Mouse (Mus musculus) hindbrain, postnatal 0 days (tissue): ENCODE results near the gene Vmn2r19. TPM values are rescaled to one million over a fixed set of nuclear protein-coding genes. Genes with fewer than 3 reads are reported as not detected.

Experiments
- ATAC-seq: fragments of 200-750 bp; cut with Nextera tagmentation; 2 replicates; pipeline ENCODE4 v1.8.0; 2017; ENCODE audit warnings: mild to moderate bottlenecking, moderate TSS enrichment, moderate library complexity
- DNase-seq: peaks from one replicate; pipeline ENCODE4 v3.0.0-alpha.2; 2015; ENCODE audit warnings: low spot score
- H3K27ac ChIP-seq: fragments of 300-500 bp; sonication (generic); 2 replicates; pipeline ENCODE4 v1.5.1; 2014; ENCODE audit warnings: mild to moderate bottlenecking
- H3K27me3 ChIP-seq: fragments of 300-500 bp; sonication (generic); 2 replicates; pipeline ENCODE4 v1.6.1; 2014; ENCODE audit warnings: low read length, mixed read lengths; ENCODE audit not compliant: insufficient read depth
- H3K36me3 ChIP-seq: fragments of 300-500 bp; sonication (generic); 2 replicates; pipeline ENCODE4 v1.6.1; 2014; ENCODE audit warnings: low read length, mixed read lengths; ENCODE audit not compliant: insufficient read depth
- H3K4me1 ChIP-seq: fragments of 300-500 bp; sonication (generic); 2 replicates; pipeline ENCODE4 v1.6.1; 2014; ENCODE audit warnings: antibody characterized with exemption, low read length, mixed read lengths; ENCODE audit not compliant: insufficient read depth
- H3K4me2 ChIP-seq: fragments of 300-500 bp; sonication (generic); 2 replicates; pipeline ENCODE4 v1.6.1; 2014; ENCODE audit warnings: low read depth, mild to moderate bottlenecking, low read length, moderate library complexity, mixed read lengths
- H3K4me3 ChIP-seq: fragments of 300-500 bp; sonication (generic); 2 replicates; pipeline ENCODE4 v1.5.1; 2014; ENCODE audit warnings: low read length
- H3K9ac ChIP-seq: fragments of 300-500 bp; sonication (generic); replicated peaks from 2 replicates; pipeline ENCODE4 v1.6.1; 2014; ENCODE audit warnings: mild to moderate bottlenecking, low read length, moderate library complexity, mixed read lengths
- H3K9me3 ChIP-seq: fragments of 300-500 bp; sonication (generic); 2 replicates; pipeline ENCODE4 v1.6.1; 2016; ENCODE audit warnings: low read length, mixed read lengths
- CTCF ChIP-seq: IDR thresholded peaks from 2 replicates; pipeline ENCODE4 v1.5.1; 2016; ENCODE audit warnings: antibody characterized with exemption, control low read depth, low read depth
- WGBS: fragments of 180-500 bp; shearing (Covaris S2); extraction: QIAGEN DNeasy Blood & Tissue Kit; methylation state at CpG from one replicate; pipeline ENCODE4 v1.1.7; 2014; 5-methylcytosine and 5-hydroxymethylcytosine counted together
- polyA plus RNA-seq: library from polyadenylated mRNA; unstranded; fragments of >200 nt; fragmentation: Nextera tagmentation; extraction: Ambion mirVana; gene quantifications from 2 replicates; pipeline ENCODE4 v1.2.1, GENCODE M21; 2015
- total RNA-seq: library from RNA; depleted of rRNA; stranded (reverse); fragments of >200 nt; gene quantifications from 2 replicates; pipeline ENCODE4 v1.2.3, GENCODE M21; 2014; rRNA removed

Vmn2r19 gene
- total RNA-seq (not detected in 2 replicates), polyA plus RNA-seq (not detected in 2 replicates)

DNA sequence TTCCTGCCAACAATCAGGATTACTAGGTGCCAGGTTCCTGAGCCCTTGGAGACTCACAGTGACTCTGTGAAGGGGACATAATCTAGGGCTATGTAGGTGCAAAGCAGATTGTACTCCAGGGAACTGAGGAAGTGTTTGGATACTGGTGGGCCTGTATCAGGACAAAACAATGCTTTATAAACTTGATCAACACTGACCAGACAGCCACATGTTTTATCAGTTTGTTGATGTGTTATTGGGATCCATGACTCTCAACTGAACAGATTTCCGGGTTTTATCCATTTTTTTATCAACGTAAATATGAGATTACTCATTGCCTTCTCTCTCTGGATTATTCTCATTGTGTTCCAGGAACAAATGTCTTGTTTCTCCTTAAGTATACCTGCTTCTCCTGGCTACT lies at the start of gene Vmn2r19:
Gene Vmn2r19 (plus strand): TSS at position 301 of the 400 bp plus-strand sequence.
- Histone ChIP-seq H3K36me3 (no peaks in the 10 kb centered on the region), H3K4me3 (no peak within 1 kb of the TSS), H3K9ac (no peak within 1 kb of the TSS), H3K4me2 (no peak within 1 kb of the TSS), H3K27ac (no peak within 1 kb of the TSS), H3K9me3 (no peaks in the 10 kb centered on the region), H3K4me1 (no peaks in the 10 kb centered on the region), H3K27me3 (no peaks in the 10 kb centered on the region)
- WGBS, result 90% methylated on average over 2 of the region's 2 CpGs
- DNase-seq, result no peak
- TF ChIP-seq CTCF, result no peak
- no peak for ATAC-seq

DNA sequence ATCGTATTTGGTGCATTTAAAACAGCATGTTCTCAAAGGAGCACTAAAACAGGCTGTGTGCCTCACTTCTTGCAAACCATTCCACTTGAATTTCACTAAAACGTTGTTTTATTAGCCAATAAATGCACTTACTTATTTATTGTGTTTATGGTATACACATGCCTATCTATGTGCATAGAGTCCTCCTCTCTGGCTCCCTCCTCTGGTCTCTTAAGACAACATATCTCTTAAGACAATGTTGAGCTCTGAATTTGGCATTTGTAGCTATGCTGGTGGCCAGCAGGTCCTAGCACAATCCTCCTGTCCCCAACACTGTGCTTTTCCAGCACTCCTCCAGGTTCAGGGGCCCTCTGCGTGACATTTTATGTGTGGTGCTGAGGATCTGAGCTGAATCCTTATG lies 49.2 kb upstream of the Vmn2r19 start:
- no peak for ATAC-seq
- Histone ChIP-seq H3K9ac (no peak overlapping the region), H3K27ac (no peak overlapping the region), H3K9me3 (no peaks in the 10 kb centered on the region), H3K4me3 (no peak overlapping the region), H3K36me3 (no peaks in the 10 kb centered on the region), H3K4me2 (no peak overlapping the region), H3K27me3 (no peaks in the 10 kb centered on the region), H3K4me1 (no peaks in the 10 kb centered on the region)
- 78% methylated on average over 3 of the region's 3 CpGs for WGBS
- peak; percentile 22; the same call in 1 of the 2 replicates for TF ChIP-seq CTCF
- peak; percentile 15 for DNase-seq

DNA sequence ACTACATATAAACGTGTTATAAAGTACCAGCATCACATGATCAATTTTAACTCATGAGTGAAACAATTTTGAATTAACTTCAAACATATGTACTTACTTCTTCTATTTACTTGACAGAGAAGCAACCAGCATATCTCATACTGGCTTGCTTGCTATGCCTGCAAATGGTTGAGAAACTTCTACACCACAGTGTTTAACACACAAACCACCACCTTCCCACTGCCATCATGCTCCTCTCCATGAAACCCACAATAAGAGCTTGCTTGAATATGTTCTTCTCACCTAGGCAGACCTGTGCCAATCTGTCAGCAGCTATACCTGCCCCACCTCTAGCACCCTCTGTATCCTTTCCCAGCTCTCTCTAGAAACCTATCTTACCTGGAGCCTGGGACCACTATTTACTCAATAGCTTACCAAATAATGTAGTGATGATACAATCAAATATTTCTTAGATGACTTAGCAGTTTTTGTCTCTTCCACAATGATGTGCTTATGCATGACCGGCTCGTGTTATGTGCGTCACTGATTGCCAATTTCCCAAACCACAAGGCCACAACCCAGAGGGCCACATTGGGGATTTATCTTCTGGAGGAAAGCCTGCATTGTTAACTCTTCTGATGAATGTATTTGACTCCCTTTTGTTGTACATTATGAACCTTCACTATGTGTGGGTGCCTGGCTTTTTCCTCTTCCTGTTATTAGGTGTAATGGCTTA lies 48.1 kb upstream of the Vmn2r19 start:
- Histone ChIP-seq H3K4me1 (no peaks in the 10 kb centered on the region), H3K27ac (no peak overlapping the region), H3K4me2 (no peak overlapping the region), H3K27me3 (no peaks in the 10 kb centered on the region), H3K9me3 (no peaks in the 10 kb centered on the region), H3K4me3 (no peak overlapping the region), H3K36me3 (no peaks in the 10 kb centered on the region), H3K9ac (no peak overlapping the region)
- 86% methylated on average over 4 of the region's 4 CpGs for WGBS
- DNase-seq (no peak), ATAC-seq (no peak)
- TF ChIP-seq CTCF, result no peak

DNA sequence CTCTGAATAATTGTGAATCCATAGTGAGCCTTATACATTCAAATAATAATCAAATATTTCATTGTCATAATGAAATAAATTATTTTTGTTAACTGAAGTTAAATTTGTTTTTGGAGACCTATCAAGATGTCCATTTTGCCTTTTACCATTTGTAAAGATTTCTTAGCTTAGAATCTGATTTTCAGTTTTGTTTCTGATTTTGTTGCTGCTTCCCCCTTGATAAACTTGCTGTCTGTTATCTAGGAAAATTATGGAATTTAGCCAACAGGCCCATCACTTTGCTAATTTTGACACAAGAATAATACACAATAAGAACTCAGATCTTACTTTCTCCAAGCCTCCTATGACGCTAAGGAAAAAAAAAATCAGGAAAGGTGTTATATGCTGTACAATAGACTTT lies 47.3 kb upstream of the Vmn2r19 start:
- no peak overlapping the region for H3K4me3 ChIP-seq
- H3K4me2 ChIP-seq, result no peak overlapping the region
- H3K9me3 ChIP-seq, result no peaks in the 10 kb centered on the region
- TF ChIP-seq CTCF, result no peak
- ATAC-seq (no peak), DNase-seq (no peak)
- H3K4me1 ChIP-seq, result no peaks in the 10 kb centered on the region
- no peaks in the 10 kb centered on the region for H3K27me3 ChIP-seq
- WGBS, result 88% methylated on average over 1 of the region's 1 CpGs
- no peaks in the 10 kb centered on the region for H3K36me3 ChIP-seq
- no peak overlapping the region for H3K9ac ChIP-seq
- no peak overlapping the region for H3K27ac ChIP-seq

DNA sequence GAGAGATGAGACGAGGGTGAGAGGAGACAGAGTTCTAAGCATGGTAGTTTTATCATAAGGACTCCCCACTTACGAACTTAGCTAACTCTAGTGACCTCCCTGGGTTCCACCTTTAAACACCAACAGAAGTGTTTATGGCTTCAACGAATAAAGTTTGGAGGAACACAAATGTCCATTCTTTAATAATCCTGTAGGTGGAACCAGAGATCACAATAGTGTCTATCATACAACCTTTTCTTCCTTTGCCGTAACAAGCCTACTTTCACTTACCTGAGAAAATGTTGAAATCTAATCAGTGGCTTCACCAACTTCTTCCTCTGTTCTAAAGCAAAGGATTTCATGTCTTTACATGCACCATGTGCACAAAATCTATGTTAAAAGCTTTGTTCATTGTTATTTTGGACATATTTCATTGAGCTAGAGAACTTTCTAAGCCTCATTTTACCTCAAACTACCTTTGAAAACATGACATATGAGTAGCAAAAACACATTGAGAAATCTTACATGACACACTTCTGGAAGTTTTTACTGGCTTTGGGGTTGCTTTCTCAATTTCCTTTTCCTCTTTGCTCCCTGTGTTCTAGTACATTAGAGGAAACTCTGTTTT lies 46.5 kb upstream of the Vmn2r19 start, which contains the start of gene Clec4d:
Gene Clec4d (plus strand): TSS at position 557 of the 607 bp plus-strand sequence.
- H3K9ac ChIP-seq, result no peak within 1 kb of the TSS
- no peak for ATAC-seq
- no peak within 1 kb of the TSS for H3K4me3 ChIP-seq
- no peak within 1 kb of the TSS for H3K27ac ChIP-seq
- 75% methylated on average over 4 of the region's 4 CpGs for WGBS
- H3K27me3 ChIP-seq, result no peaks in the 10 kb centered on the region
- no peaks in the 10 kb centered on the region for H3K9me3 ChIP-seq
- no peaks in the 10 kb centered on the region for H3K4me1 ChIP-seq
- H3K36me3 ChIP-seq, result no peaks in the 10 kb centered on the region
- no peak within 1 kb of the TSS for H3K4me2 ChIP-seq
- TF ChIP-seq CTCF, result peak; percentile 49
- peak; percentile 4 for DNase-seq

DNA sequence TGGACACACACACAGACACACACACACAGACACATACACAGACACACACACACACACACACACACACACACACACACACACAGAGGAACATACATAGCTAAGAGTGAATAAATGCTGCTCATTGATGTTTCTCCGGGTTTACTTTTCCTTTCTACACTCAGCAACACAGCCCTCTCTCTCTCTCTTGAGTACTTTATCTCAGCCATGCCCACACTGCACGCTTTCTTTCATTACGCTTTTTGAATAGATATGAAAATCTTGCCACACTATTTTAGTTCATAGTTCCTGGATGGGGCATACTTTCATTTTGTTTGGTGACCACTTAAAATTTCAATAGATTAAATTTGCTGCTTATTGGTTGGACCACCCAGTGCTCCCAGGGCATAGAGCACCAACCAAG lies 43.9 kb upstream of the Vmn2r19 start:
- H3K27me3 ChIP-seq, result no peaks in the 10 kb centered on the region
- H3K4me1 ChIP-seq, result no peaks in the 10 kb centered on the region
- no peak overlapping the region for H3K27ac ChIP-seq
- H3K4me2 ChIP-seq, result no peak overlapping the region
- no peaks in the 10 kb centered on the region for H3K36me3 ChIP-seq
- no peak overlapping the region for H3K9ac ChIP-seq
- no peak overlapping the region for H3K4me3 ChIP-seq
- DNase-seq, result no peak
- H3K9me3 ChIP-seq, result no peaks in the 10 kb centered on the region
- no peak for TF ChIP-seq CTCF
- WGBS, result 88% methylated on average over 3 of the region's 3 CpGs
- ATAC-seq, result no peak

DNA sequence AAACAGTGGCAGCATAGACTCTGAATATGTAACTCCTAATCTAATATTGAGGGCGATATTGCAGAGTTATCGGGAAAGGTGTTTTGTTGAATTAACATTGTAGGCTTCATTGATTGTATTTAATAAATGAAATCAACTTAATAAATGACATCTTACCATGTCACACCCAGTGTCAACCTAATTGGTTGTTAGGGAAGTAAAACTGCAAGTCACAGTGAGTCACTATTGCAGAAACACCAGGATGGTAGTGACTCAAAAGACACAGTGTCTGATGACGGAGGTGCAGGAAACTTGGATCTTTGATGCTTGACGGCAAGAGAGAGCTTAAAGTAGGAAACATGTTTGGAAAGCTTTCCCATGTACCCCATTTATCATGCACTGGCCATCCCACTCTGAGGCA lies 42.3 kb upstream of the Vmn2r19 start:
- Histone ChIP-seq H3K9me3 (no peaks in the 10 kb centered on the region), H3K4me2 (no peak overlapping the region), H3K4me1 (no peaks in the 10 kb centered on the region), H3K36me3 (no peaks in the 10 kb centered on the region), H3K9ac (no peak overlapping the region), H3K27ac (no peak overlapping the region), H3K4me3 (no peak overlapping the region), H3K27me3 (no peaks in the 10 kb centered on the region)
- DNase-seq (no peak), ATAC-seq (no peak)
- no peak for TF ChIP-seq CTCF
- WGBS, result 89% methylated on average over 4 of the region's 4 CpGs
